Mouse (Mus musculus) spleen, adult 18-20 months (tissue): ENCODE data around the gene Vim.

Source experiments
- DNase-seq, 2 experiments: peaks; one replicate each; pipeline ENCODE4 v3.0.0; 2022; ENCODE audit warnings: mixed read lengths in 2 of 2

Gene Vim

DNA sequence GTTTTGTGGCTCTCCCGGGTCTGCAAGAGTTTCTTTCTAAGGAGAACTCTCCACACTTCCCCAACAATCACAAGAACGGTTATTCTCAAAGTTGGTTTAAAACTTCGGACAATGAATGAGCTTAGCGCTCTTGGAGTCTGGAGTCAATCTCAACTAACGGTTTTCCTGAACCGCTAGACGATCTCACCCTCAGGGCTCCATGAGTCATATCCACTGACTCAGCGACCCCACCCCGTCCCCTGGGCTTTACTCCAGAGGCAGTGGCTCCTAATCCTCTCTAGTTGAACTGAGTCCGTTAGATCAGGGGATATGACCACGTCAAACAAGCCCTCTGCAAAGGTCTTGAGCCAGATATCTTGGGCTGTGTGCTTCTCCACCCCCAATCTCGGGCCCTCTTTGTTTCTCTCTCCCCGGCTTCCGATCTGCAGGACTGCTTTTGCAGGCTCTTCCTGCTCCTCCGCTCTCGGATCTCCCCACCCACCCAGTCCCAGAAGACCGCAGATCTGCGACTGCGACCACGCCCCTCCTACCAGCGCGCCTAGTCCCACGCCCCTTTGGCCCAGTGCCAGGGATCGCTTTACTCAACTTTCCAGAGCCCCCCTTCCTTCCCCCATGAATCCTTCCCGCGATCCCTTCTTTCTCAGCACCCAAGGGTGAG, at the start of gene Vim:
TSS of gene Vim (plus strand) at position 520 of the 658 bp plus-strand sequence.
- DNase-seq: peak; percentile 73 to 84

DNA sequence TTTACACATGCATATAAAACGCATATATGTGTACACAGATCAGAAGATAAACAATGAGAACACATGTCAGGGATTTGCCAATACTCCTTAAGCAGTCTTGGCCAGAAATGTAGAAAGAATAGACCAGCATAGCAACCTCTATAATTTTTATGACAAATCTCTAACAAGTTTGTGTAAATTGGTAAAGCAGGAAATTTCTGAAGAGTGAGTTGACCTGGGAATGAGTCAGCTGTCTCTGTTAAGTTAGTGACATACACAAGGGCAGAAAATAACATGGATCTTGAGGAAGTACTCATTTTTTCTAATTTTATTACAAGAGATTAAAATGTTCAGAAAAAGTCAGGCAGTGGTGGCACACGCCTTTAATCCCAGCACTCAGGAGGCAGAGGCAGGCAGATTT, 47.5 kb upstream of the Vim start:
- DNase-seq: no peak

DNA sequence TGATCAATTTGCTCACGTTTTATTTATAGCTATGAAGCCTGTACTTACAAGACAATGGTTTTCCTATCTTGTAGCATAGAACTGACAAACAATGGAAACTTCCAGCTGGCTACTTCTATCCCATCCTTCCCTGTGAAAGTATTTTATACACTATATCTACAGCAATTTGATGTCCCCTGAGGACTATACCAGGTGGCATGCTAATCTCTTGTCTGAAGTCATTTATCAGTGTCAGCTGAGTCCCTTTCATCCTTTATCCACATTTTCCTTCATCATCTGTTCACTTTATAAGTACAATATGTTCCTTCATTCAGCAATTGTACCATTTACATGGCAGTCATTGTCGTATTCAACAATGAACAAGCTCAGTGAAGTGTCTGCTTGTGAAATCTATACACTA, 46.6 kb upstream of the Vim start:
- DNase-seq: no peak

DNA sequence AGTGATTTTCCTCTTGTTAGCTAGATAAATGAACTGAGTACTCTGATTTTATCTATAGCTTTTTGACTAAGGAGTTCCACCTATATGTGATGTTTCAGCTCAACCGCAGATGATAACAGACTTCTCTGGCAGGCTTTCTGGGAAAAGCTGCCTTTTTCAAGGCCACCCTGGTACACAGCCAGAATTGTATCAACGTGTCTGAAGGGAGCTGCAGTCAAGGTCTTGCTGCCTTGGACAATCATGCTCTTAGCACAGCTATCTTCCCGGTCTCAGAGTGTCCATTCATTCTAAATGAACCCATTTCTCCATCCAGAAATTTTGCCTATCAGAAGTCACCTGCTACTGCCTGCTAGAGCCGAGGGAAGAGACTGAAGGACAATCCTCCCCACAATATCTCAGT, 46.2 kb upstream of the Vim start:
- no peak for DNase-seq

DNA sequence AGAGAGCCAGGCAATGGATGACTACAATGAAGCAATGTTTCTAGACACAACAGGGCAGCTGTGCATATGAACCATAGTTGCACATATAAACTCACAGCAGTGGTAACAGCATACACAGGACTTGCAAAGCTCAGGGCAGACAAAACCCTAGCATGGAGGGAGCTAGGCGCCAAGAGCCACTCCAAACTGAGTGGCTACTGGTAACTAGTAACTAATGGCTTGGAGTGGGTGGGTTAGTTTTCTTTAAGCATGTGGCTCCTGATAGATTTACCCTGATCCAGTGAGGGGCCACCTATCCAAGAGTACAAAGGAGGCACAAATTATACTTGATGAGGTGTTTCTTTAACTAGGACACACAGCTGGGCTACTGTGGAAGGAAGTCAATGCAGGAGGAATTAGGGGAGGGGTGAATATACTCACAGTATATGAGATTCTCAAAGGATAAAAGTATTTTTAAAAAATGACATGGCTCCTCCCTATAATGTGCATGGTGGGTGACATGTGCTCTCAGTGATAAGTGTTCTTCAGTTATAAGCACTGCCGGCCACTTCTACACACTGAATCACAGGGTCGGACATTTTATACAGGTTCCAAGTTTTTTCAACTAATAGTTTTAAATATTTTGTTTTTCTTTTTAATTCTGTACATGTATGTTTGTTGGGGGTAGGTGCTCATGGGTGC, 44.3 kb upstream of the Vim start:
- no peak for DNase-seq

DNA sequence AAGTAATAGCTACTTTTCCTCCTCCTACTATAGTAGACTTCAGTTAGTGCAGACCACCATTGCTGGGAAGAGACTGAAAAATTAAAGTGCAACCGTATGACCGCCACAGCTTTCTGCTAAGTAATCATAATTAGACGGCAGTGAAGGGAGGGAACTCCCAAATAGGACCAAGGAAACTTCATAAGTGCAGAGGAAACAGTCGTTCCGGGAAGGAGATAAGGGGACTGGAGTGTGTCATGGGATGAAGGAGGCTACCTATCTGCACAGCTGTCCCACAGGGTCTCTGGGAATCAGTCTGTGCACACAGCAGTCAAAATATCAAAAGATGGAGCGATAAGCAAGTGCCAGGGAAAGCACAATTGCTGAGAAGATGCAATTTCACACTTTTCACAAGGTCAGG, 43.1 kb upstream of the Vim start:
- DNase-seq: no peak

DNA sequence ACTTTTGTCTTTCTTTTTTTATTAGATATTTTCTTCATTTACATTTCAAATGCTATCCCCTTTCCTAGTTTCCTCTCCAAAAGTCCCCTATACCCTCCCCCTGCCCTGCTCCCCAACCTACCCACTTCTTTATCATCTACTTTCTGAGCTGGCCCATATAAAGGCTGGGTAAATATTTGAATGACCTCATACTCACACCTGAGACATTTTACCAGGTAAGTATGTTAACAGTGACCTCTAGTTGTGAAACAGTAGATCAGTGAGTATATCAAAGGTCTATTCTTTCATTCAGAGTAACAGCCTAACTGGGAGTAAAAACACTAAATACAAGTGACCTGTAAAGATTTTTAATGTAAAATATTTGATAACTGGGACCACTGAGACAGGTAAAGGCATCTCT, 37.0 kb upstream of the Vim start:
- no peak for DNase-seq

DNA sequence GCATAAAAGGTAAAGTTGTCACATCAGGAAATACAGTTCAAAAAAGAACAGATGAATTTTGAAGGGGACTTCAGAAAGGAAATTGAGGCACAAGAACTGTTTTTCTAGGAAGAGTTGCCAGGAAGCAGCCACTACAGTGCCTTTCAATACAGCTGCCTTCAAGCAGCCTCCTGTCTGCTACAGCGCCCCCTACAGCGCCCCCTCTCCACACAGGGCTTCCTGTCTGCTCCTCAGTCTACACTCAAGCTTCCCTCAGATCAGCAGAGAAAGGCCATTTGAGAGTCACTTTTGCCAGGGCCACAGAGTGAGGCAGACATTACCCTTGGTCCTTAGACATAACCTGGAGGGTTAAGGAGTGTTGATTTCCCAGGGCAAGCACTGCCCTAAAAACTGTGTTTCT, 36.0 kb upstream of the Vim start:
- peak in 1 of 2 experiments; percentile 26 for DNase-seq

DNA sequence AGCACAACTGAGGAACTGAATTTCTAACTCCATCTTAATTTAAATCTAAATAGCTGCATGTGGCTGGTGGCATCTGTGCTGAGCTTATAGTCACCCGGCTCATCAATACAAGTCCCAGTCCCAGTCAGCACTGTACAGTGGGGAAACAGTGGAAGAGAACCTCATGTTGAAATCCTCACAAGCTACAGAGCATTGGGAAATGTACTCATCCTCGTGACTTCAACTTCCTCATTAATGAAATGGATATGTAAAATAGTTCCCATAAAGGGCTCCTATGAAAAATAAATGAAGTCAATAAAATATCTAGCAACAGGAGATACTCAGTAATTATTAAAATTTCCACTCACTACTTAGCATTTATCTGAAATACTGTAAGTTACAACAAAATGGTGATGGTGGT, 35.5 kb upstream of the Vim start:
- DNase-seq: no peak

DNA sequence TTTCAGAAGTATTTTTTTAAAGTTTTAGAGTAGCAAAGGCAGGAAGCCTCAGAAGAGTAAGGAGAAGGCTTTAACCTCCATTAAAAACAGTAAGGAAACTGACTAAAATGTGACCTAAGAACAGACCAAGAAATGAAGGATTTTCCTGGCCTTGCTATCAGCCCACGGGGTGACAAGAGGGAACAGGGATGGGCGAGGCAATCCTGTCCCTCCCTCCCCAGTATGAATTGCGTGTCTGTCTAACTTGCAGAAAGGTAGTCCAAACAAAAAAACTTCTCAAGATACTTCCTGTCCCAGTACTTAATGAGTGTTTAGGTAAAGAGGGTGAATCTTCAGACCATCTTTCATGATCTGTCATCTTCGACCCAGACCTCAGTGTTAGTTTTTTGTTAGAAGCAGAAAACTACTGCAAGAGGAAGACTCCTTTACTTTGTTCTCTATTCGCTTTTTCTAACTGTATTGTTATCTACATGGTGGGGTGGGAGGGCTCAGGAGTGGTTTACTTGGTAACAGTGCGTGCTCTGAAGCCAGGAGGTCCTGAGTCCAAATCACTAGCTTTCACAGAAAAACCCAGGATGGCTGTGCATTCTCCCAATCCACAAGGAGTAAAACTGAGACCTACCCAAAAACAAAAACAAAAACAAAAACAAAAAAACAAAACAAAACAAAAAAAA, 34.9 kb upstream of the Vim start:
- DNase-seq: no peak

DNA sequence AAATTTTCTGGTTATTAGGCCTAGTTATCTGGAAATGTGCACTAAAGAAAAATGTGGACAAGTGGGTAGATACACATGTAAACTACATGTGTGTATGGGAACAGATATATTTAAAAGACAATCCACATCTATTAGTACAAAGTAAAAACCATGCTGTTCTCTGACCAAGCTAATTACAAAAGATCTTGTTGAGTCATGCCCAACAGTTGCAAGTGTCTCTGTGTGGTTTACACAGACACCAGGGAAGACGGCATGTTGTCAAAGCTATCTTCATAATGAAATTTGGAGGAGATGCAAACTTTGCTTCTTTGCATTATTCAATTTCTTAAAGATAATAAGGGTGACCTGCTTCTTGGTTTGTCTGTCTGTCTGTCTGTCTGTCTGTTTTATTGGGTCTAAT, 33.9 kb upstream of the Vim start:
- DNase-seq: no peak

DNA sequence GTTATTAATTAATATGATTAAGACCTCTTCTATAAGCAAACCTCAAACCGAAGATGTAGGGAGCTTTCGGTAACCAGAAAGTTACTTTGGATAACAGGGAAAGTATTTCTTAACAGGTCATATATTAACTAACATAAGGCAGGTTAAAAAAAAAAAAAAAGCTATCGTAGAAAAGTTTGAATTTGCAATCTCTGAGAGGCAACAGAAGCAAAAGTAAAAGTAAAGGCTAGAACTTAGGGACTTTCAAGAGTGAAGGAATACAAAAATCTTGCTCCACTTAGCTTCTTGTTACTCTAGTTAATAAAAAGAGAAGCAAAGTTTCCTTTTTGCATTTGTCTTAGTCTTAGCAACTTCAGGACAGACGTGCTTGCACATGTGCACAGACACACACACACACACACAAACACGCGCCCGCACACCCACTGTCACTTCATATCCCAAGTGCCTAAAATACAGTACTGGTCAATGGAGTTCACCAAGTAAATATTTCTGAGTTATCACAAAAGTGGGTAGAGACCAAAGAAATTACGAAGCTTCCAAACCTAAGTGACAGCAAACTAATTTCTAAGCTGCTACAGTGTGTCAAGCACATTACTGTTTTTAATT, 30.1 kb upstream of the Vim start:
- DNase-seq: no peak

DNA sequence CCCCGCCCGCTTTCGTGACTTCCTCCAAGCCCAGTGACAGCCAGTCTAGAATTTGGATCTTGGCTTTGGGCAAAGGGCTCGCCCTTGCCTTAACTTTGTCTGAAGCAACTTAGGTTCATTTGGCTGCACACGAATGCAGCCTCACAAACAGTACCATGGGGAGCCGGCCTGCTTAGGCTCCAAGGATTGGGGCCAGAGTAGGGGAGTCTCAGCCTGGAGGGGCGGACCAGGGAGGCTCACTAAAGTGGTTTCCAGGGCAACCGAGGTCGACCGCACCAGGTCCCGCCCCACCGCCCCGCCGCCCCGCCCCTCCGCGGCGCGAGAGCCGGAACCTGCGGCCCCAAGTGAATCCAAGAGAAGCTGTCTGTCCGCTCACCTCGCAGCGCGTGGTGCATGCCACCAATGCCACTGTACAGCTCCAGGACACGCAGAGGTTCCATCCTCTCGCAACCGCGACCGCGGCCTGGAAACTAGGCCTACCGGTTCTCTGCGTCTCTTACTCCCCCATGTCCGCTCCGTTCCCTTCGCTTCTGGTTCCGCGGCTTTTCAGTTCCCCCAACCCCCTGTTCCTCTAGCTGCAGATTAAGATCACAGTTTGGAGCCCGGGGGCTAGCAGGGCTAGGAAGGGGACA, 29.4 kb upstream of the Vim start, which contains the start of gene Trdmt1:
TSS of gene Trdmt1 (minus strand) at position 476 of the 632 bp plus-strand sequence.
- DNase-seq: peak; percentile 66 to 74

DNA sequence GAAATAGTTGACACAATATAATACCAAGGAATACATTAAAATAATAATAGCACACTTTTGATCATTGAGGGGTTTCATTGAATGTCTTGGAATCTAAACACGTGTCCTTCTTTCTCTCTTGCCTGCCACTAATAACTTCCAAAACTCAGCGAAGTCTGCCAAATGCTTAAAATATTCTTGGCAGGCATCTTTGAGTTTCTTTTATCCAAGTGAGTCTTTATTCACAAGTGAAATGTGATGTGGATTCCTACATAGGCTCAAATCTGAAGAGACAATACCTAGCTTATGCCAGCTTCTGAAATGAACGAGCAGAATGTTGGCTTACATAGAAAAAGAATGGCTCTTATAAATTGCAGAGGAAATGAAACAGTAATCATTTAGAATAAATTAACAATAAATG, 25.0 kb upstream of the Vim start:
- no peak for DNase-seq

DNA sequence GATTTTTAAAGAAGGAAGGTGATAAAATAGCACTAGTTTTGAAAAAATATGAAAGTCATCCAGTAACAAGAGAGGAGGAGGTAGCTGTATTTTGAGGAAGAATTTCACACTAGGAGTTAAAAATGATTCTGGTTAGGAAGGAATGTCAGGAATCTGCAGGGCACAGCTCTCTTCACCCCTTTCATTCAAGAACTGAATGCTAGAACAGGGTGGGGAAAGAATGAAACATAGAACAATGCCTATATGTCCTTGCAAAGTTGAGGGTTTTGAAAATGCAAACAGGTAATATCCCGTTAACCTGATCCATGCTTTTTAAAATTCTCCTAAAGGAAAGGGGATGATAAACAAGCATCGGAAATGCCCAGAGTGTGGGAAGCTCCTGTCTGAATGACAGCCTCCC, 19.8 kb upstream of the Vim start:
- no peak for DNase-seq

DNA sequence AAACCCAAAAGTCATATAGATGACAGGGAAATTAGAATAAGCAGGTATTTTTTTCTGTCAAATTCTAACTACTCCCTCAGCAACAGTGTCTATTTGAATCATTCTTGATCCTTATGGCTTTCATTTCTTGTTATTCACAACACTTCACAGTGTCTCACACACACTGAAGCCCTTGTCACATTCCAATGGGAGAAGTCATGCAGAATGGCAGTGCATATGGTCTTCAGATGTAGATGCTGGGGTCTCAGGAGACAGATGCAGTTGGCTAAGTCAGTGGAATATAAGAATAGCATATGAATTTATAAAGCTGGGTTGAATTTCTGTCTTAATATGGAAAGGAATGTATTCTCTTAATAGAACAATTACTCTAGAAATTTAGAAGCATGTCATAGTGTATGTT, 17.5 kb upstream of the Vim start:
- DNase-seq: no peak

DNA sequence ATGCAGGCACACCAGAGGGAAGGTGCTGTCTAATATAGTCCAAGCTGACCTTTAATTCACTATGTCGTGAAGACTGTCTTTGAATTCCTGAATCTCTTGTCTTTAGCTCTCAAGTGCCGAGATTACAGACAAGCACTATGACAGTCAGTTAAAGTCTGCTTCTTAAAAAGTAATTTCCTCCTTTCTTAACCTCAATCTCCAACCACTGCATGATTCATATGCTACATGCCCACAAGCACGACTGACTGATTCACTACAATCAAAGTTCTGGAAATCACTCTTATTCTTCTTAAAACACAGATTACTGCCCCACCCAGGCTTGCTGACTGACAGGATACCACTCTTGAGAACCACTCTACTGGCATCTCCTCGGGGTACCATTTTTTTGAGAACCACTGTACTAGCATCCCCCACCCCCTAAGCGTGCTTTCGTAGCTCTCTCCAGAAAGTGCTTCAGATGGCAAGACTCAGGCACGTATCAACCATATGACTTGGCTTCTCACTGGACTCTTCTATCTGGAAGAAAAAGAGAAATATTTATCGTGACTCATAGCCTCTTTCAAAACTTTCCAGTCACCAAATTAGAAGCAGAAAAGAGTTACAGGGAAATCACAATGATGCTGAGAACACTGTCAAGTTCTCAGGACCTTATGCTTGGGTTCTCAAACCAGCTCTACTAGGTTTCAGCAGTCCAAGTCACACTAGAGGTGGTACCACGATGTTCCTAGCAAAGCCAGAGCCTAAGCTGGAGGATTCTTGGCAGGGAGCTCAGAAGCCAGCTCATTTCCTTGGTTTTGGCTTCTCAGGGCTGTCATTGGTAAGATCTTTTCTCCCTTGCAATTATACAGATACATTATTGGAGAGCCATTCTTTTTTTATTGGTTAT, 16.3 kb upstream of the Vim start:
- DNase-seq: no peak

DNA sequence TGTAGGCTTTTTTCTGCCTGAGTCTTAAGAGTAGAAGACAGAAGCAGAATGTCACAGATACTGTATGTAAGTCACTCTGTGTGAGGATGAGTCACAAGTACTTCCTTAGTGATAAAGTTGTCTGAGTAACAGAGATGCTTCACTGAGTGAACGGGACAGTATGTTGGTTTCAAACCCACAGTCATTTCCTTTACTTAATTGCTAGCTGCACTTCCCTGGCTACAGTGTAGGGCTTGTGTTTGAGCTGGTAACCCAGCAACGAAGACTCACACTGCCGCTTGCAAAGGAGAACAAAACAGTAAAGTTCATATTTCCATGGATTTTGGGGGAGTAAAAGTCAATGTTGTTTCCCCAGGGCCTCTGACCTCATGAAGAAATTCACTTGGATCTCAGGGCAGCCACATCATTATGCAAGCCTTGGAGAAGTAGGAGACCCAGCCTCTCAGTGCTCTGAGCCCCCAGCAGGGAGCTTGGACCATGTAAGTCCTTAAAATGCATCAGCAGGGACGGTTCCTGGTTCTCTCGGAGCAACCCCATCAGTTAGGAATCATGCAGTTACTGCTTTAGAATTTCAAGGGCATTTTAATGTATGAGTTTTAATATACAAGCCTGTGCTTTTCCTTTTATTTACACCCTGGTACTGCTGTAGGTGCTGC, 15.0 kb upstream of the Vim start:
- no peak for DNase-seq

DNA sequence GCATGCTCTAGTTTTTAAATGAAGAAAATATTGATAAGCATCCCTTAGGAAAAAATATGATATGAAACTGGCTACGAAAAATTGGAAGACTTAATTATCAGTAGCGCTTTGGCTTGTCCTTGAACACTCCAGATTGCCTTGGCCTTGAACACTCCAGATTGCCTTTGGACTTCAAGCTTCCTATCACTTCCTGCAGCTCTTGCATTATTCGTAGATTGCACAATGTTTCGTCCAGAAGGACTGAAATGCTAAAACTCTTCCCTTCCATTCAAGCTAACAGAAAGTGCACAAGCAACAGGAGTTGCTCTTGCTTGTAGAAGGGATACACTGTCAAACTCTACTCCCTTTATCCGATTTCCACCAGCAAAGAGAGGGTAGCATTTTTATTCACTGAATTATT, 14.4 kb upstream of the Vim start:
- DNase-seq: no peak

DNA sequence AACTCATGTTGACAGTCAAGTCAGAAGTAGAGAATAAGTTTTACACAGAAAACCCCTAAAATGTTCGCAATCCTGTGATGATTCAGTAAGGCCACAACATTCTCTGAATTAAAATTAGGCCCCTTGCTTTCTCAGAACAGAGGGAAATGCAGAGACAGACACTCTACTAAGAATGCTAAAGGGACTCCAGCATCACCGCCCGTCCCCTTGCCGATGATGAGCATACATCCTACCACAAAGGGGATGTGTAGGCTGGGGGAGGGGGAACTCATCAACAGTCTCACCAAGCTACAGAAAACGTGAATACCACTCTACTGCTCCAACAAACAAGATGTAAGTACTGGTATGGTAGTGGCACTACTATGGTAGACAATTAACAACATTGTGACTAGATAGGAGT, 14.0 kb upstream of the Vim start:
- DNase-seq: no peak

DNA sequence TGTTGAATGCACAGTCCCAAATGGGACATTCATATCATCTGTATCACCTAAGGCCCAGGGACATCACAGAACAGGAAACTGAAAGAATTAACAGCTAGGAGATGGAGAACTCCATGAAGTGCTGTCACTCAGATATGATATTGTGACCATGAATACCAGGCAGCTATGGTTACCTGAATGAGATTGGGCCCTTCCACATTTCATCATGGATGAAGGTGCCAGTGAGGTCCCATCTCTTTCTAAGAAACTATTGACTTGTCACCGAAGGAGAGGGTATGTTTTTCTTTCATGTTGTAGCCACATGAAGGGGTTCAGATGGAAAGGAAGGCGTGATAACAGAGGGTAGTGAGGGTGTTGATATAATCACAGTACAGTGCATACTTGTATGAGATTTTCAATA, 13.3 kb upstream of the Vim start:
- DNase-seq: no peak

DNA sequence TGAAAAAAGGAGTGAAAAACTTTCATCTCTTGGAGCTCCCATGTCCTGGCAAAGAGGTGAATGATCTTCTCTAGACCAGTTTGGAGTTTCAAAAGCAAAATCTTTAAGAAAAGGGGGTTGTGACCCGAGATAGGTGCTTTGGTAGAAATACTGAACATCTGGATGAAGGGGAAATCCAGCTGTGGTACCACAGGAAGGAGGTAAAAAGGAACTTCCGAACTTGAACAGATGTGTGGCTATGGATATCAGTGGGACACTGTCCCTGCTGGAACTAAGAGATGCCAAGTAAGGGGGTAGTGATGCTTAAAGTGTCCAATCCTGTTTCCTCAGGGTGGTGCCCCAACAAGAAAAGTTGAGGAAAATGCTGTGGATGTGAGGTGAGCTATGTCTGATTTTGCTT, 3.6 kb upstream of the Vim start:
- DNase-seq: no peak
